Mouse (Mus musculus) spleen, adult 12 weeks (tissue): ENCODE results near the gene Rin3.

Source experiments
- DNase-seq: peaks from one replicate; pipeline ENCODE4 v3.0.0; 2022; ENCODE audit warnings: low spot score

The Rin3 gene

DNA sequence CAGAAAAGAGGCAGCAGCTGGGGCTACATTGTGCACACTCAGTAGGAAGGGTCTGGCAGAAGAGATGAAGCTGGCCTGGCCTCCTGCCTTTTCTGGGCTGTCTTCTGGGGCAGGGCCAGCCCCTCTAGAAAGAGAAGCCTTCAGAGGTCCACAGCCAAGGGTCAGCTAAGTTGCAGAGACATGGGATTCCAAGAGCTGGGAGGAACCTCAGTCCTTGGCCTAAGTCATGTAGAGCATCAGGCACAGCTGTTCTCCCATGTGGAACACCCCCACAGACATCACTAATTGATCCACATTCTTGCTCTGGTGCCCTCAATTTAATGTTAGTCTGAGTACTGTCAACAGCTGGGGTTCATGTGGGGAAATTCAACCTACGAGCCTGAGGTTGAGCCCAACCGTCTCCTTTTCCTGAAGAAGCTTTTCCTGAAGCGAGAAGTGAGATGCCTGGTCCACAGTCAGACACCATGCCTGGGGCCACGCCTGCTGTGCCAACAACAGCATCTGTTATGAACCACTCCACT, 20.0 kb downstream of the Rin3 start:
- no peak for DNase-seq

DNA sequence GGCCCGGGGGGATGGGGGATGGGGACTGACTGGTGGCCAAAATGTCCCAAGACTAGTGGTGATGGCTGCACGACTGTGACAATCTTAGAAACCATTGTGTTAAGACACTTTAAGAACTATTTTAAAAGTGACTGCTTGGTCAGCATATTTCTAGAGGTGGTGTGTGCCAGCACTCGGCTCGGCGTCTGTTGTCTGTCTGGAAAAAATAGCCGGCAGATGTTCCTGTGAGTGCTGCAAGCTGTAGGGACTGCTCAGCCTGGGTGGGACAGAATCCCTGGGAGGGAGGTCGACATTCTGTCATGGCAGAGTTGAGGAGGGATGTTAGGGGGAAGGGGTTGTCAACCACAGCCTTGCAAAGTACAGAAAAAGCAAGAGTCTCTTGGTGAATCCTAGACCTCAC, 21.0 kb downstream of the Rin3 start:
- DNase-seq: no peak

DNA sequence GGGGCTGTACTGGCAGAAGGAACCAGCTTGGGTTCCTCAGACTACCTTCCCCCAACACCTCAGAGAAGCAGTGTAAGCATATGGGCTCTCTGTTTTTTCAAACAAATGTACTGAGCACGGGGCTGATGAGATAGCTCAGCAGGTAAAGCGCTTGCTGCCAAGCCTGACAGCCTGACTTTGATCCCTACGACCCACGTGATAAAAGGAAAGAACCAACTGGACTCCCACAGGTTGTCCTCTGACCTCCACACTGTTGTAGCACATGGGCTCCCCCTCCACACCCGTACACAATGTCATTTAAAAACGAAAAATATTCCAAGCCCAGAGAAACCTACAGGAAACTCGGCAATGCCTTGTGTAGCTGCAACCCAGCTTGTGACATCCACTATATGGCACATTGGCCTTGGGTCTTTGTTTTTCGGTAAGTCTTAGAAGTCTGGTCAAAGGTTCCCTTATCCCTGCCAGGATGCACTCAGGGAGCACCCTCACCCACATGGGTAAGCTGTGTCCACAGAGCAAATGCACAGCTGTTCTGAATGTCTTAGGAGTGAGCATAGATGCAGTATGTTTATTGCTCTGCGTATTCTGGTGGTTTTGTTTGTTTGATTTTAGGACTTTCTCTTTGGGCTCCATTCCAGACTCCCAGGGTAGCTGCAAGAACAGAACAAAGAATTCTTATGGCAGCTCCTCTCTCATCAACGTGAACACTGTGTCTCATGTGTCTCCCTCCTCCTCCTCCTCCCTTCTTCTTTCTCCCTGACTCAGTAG, 22.4 kb downstream of the Rin3 start:
- no peak for DNase-seq

DNA sequence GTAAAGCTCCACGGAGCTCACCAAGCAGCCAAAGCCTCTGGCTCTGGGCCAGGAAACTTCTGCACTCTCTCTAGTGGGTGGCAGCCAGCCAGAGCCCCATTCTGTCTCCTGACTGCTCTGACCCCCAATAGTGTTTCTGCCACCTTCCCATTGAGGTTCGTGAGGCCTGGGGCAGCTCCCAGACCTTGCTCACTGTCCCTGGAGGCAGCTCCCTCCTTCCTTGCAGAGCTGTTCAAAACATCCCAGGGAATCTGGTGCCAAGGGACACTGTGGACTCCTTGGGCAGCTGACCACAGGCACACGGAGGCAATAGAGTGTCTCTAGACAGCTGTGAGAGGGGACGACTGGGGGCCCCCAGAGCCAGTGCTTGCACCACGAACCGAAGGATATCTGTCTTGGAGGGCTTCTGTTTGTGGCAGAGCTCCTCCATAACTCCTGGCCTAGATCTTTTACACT, 25.2 kb downstream of the Rin3 start:
- no peak for DNase-seq

DNA sequence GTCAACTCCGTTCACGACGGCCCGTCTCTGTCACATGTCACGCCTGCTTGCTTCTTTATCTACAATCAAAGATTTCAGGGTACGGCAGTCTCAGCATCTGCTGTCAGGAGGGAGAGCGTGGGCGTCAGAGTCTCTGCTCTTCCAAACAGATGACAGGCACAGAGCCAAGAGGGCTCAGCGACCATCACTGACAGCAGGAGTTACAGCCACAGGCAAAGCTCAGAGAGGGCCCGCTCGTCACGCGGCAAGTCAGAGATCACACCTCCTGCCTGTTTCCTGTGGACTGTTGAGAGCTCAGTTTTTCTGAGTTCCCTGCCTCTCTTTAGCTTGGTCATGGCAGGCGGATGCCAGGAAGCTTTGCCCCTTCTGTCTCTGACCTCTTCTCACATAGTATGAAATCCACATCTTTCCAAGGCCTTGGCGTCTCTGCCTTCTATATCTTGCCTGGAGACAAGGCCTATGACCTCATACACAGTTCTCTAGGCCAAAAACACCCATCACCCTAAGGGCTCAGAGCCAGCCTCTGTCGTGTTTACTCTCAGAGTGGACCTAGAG, 25.7 kb downstream of the Rin3 start:
- no peak for DNase-seq

DNA sequence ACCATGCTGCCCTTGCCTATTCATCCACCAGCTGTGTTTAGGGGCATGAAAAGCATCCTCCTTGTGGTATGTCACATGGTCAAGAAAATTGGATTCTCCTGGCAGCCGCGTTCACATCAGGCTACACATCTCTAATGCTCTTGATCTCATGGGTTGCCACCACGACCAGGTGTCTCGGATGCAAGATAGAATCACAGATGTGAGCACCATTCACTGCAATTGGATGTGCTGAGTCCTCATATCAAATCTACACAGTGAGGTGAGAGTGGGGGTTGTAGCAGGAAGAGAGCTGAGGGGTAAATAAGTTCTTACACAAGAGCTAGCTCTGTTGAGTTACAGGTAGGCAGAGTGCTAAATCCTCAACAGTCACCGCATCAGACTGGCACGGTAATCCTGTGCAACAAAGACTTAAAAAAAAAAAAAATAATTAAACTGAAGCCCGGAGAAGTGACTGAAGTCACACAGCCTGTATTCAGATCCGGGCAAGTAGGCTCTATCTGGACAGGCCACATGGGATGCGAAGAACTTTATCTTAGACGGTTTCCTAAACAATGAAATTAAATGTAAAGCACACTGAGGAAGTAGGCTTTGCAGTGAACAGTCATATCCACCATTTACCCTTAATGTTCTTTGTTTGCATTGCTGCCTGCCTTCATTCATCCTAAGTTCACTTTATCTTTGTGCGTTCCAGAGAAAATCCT, 26.4 kb downstream of the Rin3 start:
- no peak for DNase-seq

DNA sequence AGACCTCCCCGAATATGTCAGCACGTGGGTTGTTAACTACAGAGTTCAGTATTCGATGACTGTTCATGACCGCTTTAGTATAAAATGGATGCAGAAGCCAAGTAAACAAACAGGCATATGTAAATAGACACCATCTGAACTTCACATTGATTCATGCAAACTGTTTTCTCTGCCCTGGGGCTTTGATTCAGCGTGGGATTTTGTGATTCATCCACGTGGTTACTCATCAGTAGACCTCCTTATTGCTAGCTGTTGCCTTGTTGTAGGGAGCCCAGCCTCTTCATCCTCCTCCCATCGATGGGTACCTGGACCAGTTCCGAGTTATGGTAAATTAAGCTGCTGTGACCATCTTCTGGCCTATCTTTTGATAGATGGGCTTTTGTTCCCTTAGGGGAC, 26.9 kb downstream of the Rin3 start:
- DNase-seq: no peak

DNA sequence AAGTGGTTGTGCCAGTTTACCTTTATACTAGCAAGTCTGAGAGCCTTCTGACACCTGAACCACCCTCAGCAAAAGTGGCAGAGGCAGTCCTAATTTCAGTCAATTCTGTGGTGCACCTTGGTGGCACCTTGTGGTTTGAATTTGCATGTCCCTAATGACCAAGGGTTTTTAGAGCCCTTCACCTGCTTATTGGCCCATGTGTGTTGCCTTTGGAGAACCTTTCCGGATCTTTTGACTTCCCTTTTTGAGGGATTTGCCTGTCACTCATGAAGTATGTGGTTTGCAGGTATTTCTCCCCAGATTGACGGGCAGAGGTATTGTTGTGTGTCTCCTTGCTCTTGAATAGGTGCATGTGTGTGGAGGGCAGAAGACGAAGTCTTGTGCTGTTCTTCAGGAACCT, 27.4 kb downstream of the Rin3 start:
- DNase-seq: no peak

DNA sequence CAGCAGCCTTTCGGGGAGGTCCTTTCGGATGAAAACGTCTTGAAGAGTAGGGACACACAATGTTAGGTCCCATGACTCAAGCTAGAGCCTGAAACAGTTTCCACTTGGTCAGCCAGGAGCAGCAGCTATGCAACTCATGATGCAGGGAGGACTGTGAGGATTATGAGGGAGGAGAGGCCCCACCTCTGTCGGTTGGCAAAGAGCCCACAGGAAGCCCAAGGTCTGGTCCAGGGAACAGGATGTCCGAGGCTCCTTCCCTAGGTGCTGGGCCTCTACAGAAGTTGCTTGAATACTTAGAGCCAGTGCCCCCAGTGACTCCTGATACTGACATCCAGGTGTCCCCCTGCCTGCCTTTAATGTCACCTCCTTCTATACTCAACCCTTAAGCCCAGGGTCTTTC, 28.6 kb downstream of the Rin3 start:
- no peak for DNase-seq

DNA sequence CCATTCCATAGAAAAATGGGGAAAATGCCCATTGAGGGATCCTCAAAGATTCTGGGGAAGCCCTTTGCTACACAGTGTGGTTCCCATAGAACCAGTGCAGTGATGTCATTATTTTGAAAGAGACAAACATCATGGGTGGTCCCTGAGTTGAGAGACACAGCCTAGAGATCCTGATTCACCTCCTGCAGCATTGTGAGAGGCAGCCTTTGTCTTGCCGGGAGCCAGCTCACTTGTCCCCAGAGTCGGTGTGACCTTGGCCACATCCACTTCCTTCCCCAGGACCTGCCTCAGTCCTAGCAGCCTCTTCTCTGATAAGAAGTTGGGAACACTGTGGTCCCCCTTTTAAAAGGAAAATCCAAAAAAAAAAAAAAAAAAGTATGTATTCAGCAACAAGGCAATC, 36.3 kb downstream of the Rin3 start:
- no peak for DNase-seq

DNA sequence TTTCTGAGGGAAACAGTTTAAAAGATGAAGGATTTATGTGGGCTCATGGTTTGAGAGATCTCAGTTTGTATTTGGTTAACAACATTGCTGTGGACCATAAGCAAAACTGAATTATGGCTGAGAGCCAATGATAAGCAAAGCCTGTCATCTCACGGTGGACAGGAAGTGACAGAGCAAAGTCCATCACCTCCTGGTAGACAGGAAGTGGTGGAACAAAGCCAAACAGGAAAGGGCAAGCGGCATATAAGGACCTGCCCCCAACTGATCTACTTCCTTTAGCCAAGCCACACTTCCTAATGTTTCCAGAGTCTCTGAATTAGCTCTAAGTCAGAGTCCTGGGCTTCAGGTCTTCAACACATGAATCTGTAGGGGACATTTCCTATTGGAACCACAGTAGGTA, 37.1 kb downstream of the Rin3 start:
- no peak for DNase-seq

DNA sequence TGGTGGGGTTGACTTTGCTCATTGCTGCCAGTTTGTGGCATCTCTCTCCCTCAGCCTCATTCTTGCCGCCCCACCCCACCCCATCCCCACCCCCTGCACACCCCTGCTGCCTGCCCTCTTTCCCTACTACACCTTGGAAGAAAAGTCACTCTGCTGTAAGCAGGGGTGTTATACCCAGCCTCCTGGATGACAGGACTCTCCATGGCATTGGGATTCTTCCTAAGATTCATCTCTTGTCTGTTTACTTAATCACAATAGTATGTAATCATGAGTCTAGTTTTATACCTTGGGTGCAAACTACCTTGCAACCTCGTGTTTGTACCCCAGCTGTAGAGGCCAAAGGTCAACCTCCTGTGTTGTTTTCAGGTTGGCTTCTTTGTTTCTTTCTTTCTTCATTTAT, 37.5 kb downstream of the Rin3 start:
- no peak for DNase-seq

DNA sequence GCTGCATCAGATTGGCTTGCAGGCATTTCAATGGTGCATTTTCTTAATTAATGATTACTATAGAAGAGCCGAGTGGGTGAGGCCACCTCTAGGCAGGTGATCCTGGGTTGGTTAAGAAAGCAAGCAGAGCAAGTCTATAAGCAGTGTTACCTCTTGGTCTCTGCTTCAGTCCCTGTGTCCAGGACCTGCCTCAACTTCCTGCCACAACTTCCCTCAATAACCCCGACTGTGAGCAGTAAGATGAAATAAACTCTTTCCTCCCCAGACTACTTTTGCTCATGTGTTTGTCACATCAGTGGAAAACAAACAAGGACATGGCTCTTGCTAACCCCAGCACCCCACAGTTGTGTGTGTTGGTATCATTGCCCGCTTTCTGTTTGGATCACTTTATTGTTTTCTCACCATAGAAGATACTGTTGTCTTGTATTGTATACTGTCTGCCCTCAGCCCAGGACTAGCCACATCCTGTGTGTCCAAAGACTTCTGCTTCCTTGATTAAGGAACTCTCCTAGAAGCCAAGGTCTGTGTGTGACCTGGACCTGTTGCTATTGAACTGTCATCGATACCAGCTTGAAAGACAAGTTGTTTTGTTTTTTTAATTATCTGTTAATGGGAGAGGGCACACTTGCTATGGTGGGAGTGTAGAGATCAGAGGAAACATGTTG, 38.3 kb downstream of the Rin3 start:
- DNase-seq: no peak

DNA sequence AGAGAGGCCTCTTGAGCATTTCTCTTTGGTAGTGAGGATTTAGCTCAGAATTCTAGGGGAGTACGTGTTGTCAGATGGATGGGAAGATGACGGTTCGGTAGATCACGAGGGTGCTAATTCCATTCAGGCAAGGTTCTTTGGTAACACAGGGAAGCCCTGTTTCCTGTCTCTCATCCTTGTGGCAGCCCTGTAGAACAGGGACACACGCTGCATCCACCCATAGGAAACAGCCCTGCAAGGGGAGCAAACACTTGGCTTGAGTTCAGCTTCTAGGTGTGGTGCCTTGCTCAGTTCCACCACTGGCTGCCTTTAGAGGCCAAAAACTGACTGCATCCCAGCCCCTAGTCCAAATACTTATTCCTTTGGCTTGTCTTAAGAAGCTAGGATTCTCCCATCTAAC, 39.0 kb downstream of the Rin3 start:
- DNase-seq: no peak

DNA sequence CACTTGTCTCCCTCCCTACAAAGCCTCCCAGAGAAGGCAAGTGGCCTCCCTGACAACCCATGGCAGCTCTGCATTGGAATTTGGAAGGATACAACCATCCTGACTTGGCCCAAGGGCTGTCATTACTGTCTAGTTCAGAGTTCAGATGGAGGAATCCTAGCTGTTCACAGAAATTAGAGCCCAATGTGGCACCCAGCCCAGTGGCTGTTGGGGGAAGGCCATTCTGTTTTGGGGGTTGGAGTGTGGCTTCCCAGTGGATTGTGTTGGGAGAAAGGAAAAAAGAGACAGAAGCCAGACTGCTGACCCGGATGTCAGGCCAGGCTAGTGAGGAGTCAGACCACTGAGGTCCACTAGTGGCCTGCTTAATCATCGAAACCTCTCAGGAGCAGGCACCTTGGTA, 40.5 kb downstream of the Rin3 start:
- no peak for DNase-seq

DNA sequence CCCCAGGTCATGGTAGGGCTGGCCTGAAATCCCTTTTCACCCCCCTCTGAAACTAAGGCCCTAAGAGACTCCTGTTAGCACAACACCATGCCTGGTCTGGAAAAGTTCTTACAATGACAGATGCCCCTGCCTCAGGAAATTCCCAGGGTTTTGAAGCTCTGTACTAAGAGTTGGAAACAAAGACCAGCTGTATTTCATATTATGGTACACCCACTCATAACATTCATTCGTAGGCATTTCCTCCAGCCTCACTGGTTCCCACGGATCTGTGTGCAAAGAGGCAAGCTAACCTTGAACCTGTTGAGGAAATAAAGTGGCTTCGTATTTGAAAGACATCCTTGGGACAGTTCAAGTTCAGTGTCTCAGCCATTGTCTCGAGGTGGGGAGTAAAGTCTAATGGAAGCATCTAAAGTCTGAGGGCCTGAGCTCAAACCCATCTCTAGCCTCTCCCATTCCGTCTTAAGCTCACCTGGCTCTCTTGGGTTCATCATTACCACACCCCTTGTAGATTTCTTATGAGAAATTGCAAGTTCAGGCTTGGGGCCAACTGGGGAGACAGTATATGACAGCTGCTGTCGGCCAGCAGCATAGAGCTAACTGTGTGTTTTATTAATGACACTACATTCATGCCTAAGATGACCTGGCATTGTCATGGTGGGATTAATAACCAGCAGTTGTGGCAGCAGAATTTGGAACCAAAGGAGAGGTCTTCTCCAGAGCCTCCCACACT, 41.5 kb downstream of the Rin3 start:
- no peak for DNase-seq

DNA sequence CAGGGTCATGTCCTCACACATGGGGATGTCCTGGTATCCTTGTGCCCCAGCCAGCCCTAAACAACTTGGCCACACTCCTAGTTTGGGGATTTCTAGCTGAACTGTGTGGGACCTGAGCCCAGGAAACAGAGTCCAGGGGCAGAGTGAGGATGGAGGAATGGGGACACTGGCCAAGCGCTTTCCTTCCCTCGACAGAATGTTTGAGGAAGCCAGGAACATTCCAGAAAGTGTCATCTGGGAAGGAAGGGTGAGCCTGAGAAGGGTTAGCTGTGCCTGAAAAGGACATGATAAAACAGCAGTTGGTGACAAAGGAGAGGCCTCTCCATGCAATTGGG, 42.0 kb downstream of the Rin3 start:
- no peak for DNase-seq

DNA sequence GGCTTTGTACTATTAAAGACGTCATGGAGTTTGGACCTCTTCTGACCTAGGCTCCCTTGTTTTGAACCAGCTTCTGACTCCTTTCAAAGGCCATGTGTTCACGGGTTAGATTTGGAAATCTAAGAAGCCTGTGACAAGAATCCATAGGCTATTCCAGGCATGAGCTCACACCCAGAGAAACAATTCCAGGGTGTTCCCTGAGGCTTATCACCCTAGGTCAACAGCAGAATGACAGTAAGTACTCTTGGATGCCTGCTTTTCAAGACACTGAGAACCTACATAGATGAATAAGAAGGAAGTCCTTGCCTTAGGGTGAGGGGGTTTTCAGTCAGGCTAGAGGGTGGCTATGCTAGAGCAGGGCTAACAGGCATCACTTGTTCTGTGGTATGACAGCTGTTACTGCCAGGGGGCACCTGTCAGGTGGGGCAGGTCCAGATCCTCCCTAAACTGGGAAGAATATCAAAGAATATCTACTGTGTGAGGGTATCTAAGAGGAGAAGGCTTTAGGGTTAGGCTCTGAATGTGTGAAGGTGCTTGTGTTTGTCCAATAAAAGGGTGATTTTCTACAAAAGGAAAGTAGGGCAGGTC, 44.0 kb downstream of the Rin3 start:
- no peak for DNase-seq

DNA sequence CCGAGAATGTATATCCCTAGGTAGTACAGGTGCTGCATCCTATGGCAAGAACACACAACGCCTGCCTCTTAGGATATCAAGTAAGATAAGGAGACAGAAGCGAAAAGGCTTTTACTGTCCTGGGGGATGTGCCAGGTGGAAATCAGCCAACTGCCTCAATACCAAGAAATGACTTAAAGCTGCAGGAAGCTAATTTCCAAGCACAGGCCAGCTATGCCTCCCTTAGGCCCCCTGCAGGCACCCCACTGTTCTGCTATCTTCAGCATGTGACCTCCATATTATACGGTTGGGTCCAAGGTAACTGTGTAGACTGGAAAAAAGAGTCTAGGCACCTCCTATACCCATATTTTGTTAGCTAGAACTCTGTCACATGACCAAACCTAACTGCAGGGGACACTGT, 44.7 kb downstream of the Rin3 start:
- no peak for DNase-seq

DNA sequence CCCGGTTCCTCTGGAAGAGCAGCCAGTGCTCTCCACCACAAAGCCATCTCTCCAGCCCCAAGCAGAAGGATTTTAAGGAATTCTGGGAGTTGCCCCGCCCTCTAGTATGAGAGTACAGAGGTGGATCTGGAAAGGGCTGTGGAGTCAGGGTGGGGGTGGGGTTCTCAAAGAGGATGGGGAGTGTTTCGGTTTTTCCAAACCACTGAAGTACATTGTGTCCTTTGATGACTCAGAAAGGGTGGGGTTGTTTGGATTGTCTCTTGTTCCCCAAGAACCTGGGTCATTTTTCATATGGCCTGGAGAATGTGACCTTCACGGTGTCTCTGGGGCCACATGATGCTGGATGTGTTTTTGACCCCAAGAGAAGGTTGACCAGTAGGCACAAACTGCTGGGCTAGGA, 45.2 kb downstream of the Rin3 start:
- no peak for DNase-seq

DNA sequence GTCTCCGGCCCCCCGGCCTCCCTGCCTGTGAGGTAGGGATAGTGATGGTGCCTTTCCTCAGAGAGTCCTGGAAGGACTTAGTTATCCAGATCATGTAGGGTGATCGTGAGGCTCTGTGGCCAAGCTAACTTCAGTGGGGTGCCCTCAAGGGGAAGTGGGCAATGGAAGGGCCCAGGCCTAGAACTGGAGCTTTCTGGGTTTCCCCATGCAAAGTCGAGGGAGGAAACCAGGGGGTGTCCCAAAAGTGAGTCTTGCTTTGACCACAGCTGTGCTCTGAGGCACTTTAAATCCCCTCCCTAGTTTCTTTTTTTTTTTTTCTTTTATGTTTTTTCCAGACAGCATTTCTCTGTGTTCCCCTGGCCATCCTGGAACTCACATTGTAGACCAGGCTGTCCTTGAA, 47.3 kb downstream of the Rin3 start:
- DNase-seq: peak; percentile 10

DNA sequence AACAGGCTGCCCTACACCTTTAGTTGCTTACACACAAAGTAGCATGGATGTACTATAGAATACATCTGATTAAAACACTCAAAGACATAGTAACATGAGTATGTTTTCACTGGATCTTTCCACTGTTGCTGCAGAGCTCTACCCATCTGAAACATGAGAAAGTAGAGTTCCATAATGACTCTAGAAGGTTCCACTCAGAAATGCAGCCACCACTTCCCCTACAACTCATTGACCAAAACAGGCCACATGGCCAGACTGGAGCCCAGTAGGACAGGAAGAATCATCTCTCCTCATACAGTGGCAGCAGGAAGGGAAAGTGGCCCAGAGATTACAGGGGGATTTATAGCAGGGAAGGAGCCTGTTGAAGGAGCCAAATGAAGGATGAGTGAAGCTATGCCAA, 47.9 kb downstream of the Rin3 start:
- DNase-seq: no peak
